Mouse (Mus musculus): ENCODE results near the gene Ppp1r1b. TPM values are rescaled to one million over a fixed set of nuclear protein-coding genes. Genes with fewer than 3 reads are reported as not detected.

Gene Ppp1r1b
- 100 to 1,000 TPM in 1 of 2 experiments, 10 to 100 TPM in 1; 59.5 to 126 TPM for total RNA-seq (2021)

- DNase-seq (ENCODE audit: extremely low spot score in 1 of 2, low spot score in 2 of 2), result peak; percentile 72 to 83
- intact Hi-C loops (cut with DNase I), result loop anchor here (5.0 kb wide), 1 partner anchor 89 kb away; the partner anchor contains the start of gene Mien1
Measured at GRCm38 (mm10) chr11:98348083-98348961, at the start of gene Ppp1r1b. Gene Ppp1r1b (plus strand): TSS chr11:98348404.

- peak in 1 of 2 experiments; percentile 58 for DNase-seq (ENCODE audit: extremely low spot score in 1 of 2, low spot score in 2 of 2)
- intact Hi-C loops (cut with DNase I), result no loop called here
Measured at GRCm38 (mm10) chr11:98298484-98299205, 49.6 kb upstream of the Ppp1r1b start.

- intact Hi-C loops (cut with DNase I), result no loop called here
- peak in 1 of 2 experiments; percentile 68 for DNase-seq (ENCODE audit: extremely low spot score in 1 of 2, low spot score in 2 of 2)
Measured at GRCm38 (mm10) chr11:98313790-98314323, 34.3 kb upstream of the Ppp1r1b start.

- intact Hi-C loops (cut with DNase I), result no loop called here
- no peak for DNase-seq (ENCODE audit: extremely low spot score in 1 of 2, low spot score in 2 of 2)
Measured at GRCm38 (mm10) chr11:98317479-98317878, 30.7 kb upstream of the Ppp1r1b start.

- DNase-seq (ENCODE audit: extremely low spot score in 1 of 2, low spot score in 2 of 2), result peak in 1 of 2 experiments; percentile 53
- intact Hi-C loops (cut with DNase I), result no loop called here
Measured at GRCm38 (mm10) chr11:98318421-98319116, 29.6 kb upstream of the Ppp1r1b start.

GRCm38 (mm10) chr11:98319120-98319519, 29.1 kb upstream of the Ppp1r1b start:
- intact Hi-C loops (cut with DNase I), result no loop called here
- no peak for DNase-seq (ENCODE audit: extremely low spot score in 1 of 2, low spot score in 2 of 2)

- intact Hi-C loops (cut with DNase I), result no loop called here
- no peak for DNase-seq (ENCODE audit: extremely low spot score in 1 of 2, low spot score in 2 of 2)
Measured at GRCm38 (mm10) chr11:98319544-98319943, 28.7 kb upstream of the Ppp1r1b start.

- intact Hi-C loops (cut with DNase I), result no loop called here
- DNase-seq (ENCODE audit: extremely low spot score in 1 of 2, low spot score in 2 of 2), result no peak
Measured at GRCm38 (mm10) chr11:98319944-98320343, 28.3 kb upstream of the Ppp1r1b start.

GRCm38 (mm10) chr11:98320381-98320780, 27.8 kb upstream of the Ppp1r1b start:
- peak in 1 of 2 experiments; percentile 64 for DNase-seq (ENCODE audit: extremely low spot score in 1 of 2, low spot score in 2 of 2)
- intact Hi-C loops (cut with DNase I), result no loop called here

GRCm38 (mm10) chr11:98320806-98321676, 27.2 kb upstream of the Ppp1r1b start:
- intact Hi-C loops (cut with DNase I), result no loop called here
- DNase-seq (ENCODE audit: extremely low spot score in 1 of 2, low spot score in 2 of 2), result peak in 1 of 2 experiments; percentile 54

GRCm38 (mm10) chr11:98321677-98322003, 26.6 kb upstream of the Ppp1r1b start:
- DNase-seq (ENCODE audit: extremely low spot score in 1 of 2, low spot score in 2 of 2), result no peak
- intact Hi-C loops (cut with DNase I), result no loop called here

GRCm38 (mm10) chr11:98322159-98322558, 26.0 kb upstream of the Ppp1r1b start:
- no peak for DNase-seq (ENCODE audit: extremely low spot score in 1 of 2, low spot score in 2 of 2)
- intact Hi-C loops (cut with DNase I), result no loop called here

GRCm38 (mm10) chr11:98323136-98323866, 24.9 kb upstream of the Ppp1r1b start:
- DNase-seq (ENCODE audit: extremely low spot score in 1 of 2, low spot score in 2 of 2), result no peak
- intact Hi-C loops (cut with DNase I), result no loop called here

GRCm38 (mm10) chr11:98323933-98324332, 24.3 kb upstream of the Ppp1r1b start:
- intact Hi-C loops (cut with DNase I), result no loop called here
- no peak for DNase-seq (ENCODE audit: extremely low spot score in 1 of 2, low spot score in 2 of 2)

- no peak for DNase-seq (ENCODE audit: extremely low spot score in 1 of 2, low spot score in 2 of 2)
- intact Hi-C loops (cut with DNase I), result no loop called here
Measured at GRCm38 (mm10) chr11:98325191-98325820, 22.9 kb upstream of the Ppp1r1b start.

GRCm38 (mm10) chr11:98325821-98326218, 22.4 kb upstream of the Ppp1r1b start:
- no peak for DNase-seq (ENCODE audit: extremely low spot score in 1 of 2, low spot score in 2 of 2)
- intact Hi-C loops (cut with DNase I), result no loop called here

- intact Hi-C loops (cut with DNase I), result no loop called here
- no peak for DNase-seq (ENCODE audit: extremely low spot score in 1 of 2, low spot score in 2 of 2)
Measured at GRCm38 (mm10) chr11:98326741-98327135, 21.5 kb upstream of the Ppp1r1b start.

Measured in left cerebral cortex, postnatal 10 days (tissue).